Mouse (Mus musculus) mouse embryonic stem cell (cell line): ENCODE measurements at regions not wholly inside any gene's neighbourhood (a gene's known extent, or its start where the extent isn't known, plus 50 kb on each side); places are given as distances from the start of the nearest gene placed in this dataset.

ENCODE experiments used
- in situ Hi-C, 2 experiments: fragments of 300-500 bp; cut with MboI; formaldehyde crosslinking; loops; 1 replicate in 1 of 2; 3 replicates in 1 of 2; pipeline ENCODE4 v1.14.3; 2019 to 2020; ENCODE audit warnings: low sequenced_read_pairs in 2 of 2, low pct_unique_long_range_greater_than_20kb in 1 of 2, mixed read lengths in 1 of 2; ENCODE audit not compliant: unreplicated experiment in 1 of 2

DNA sequence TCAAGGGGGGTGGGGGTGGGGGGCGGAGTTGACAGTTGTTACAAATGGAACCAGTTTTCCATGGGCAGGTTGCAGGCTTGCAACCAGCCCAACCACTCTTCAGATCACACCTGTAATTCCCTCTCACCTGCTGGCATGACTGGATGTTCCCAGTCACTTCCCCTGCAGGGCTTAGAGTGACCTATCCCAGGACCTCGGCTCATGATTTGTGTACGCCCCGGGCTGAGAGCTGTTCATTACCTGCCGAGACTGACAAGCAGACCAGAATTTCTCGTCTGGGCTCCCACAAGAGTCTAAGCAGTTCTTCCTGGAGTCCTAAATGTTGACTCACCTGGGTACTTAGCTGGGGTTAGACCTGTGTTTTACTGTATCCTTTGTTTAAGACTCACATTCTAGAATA lies 183.0 kb downstream of the Zfp36l1 start:
- in situ Hi-C loops, result no loop called here

DNA sequence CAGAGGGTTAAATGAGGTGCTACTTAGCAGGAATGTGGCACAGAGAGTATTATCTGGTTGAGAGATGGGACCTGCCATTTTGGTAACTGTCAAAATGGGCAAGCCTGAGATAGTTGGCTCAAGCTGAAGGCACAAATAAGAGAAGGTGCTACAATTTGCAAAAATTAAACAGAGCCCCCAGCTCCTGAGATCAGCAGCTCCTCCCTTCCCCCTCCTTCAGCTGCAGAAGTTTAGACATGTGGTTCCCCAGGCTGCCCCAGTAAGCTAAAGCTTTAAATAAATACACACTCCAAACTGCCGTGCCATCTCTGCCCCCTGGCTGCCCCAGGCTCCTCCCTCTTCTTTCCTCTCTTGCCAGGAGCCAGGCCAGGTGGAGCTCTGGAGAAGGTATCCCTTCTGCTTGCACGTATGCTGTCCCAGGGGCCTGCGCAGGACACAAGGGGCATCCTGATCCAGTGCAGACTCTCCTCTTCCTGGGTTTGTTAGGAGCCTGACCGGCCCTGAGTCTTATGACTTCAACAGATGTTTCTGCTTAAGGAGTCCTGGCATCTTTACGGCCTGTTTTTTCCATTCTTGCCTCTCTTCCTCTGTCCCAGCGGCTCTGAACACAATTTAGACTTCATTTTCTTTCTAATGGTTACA lies 184.0 kb downstream of the Zfp36l1 start:
- in situ Hi-C loops, result no loop called here

DNA sequence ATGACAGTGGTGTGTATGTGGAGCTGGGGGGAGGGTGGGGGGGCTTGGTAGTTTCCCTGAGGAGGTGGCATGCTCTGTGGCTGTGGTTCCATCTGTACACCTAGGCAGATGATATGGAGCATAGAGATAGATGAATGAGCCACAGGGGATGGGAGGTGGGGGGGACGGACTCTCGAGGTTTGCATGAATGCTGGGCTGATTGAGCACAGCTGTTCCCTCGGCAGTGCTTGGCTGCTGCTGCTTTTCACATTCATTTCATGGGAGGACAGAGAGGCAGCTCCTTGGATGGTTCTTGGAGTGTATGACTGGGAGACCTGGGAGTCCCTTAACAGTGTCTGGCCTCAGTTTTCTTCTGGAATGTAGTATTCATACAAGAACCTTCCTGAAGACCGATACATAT lies 184.5 kb downstream of the Zfp36l1 start:
- in situ Hi-C loops, result no loop called here

DNA sequence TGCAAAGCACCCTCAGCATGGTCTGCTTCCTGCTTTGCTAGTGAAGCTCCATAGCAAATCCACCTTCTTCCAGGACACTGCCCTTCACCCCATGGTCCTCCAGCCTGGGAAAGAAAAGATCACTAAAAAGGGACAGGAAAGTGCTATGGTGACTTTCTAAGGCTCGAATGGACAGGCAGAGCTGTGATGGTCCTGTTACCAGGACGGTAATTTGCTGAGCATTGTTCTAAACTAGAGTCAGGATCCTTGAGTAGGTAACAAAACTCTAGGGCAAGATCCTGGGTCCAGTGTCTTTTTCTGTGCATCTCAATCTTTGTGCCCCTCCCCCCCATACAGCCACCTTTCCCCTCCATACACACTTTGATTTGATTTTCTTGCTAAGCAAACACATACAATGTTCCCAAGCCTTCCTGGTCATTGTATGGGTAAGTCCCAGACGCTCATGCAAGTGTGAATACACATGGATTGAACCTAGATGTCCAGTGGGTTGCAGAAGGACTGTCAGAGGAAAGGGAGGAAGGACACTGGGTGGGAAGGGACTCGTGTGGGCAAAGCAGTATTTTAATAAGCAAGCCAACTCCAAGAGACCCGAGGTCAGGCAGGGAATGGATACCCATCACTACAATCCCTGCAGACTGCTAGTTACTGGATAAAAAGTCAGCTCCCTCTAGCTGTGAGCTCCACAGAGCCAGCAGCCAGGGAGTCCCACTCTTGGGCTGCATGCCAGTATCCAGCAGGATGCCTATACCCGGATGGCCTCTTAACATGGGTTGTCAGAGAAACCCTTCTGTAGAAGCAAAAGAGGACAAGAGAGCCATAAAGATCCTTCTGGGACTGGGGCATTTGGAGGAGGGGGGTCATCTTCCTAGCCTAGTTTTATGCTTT lies 186.9 kb downstream of the Zfp36l1 start:
- in situ Hi-C loops, result no loop called here

DNA sequence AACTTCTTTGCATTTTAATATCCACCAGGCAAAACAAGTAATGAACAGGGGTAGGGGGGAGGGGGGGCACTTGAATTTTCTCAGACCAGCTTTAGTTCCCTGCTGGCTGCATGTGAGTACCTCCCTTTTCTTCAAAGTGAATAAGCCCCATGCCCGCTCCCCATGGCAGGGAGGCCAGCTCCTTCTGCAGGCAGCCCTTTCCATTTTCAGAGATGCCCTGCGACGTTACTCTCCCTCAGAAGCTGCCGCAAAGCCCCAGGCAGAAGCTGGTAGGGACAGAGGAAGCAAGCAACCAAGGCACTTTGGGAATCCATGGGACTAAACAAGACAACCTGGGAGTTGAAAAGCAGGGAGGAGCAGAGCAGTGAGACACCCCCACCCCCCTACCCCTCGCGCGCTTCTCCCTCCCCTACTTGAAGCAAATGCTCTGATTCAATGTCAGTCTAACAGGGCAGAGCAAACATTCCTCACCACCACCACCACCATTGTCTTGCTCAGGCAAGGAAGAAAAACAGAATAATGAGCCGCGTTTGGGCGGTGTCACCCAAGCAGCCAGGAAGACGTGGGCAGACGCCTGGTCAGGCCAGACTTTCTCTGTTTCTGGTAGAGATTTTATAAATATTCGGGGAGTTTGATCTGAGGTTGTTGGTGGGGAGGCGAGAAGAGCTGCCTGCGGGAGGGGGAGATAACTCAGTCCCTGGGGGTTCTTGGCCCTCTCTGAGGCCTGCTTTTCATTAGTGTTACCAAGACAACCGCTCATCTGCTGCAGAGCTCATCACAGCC lies 187.7 kb downstream of the Zfp36l1 start:
- in situ Hi-C loops, result no loop called here

DNA sequence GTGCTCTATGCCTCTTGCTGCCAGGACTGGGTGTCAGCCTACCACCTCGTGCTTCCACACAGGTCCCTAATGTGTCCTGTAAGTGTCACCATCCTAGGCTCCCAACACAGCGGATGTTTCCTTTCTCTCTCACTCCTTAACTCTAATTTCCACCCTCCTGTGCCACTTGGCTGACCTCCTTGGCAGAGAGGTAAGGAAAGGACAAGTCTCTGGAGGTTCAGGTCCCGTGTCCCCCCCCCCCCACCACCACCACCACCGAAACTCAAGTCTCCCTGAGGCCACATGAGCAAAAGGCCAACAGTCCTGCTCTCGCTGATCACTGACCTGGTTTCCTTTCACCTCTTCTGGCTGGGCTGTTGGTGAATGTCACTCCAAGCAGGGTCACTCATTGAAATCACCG lies 189.0 kb downstream of the Zfp36l1 start:
- in situ Hi-C loops, result no loop called here

DNA sequence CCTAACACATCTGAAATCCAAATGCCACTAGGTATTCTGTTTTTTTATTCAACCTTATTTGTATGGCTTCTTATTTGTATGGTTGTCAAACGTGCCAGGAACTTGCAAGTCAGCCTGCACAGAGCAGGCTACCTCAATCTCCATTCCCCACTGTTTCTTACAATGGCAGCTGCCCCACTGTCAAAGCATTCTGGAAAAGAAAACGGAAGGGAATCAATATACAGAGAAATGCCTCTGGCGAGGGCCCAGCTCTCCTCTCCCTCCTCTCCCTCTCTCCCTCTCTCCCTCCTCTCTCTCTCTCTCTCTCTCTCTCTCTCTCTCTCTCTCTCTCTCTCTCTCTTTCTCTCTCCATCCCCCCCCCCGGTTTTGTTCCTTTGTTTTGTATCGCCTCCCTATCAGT lies 191.0 kb downstream of the Zfp36l1 start:
- in situ Hi-C loops, result no loop called here

DNA sequence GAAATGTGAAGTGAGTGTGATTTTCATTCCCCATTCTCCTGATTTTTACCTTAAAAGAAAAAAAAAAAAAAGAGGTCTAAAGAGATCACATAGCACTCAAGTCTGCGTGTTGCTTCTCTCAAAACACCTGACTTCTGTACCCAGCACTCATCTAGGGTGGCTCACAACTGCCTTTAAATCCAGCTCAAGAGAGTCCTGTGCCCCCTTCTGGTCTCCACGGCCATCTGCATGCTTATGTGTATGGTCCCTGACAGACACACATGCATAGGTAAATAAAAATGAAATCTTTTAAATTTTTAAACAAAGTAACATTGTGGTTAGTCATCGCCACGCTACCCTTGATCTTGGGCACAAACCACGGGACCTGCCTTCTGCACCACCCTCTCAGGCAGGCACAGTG lies 193.8 kb downstream of the Zfp36l1 start:
- in situ Hi-C loops, result no loop called here

DNA sequence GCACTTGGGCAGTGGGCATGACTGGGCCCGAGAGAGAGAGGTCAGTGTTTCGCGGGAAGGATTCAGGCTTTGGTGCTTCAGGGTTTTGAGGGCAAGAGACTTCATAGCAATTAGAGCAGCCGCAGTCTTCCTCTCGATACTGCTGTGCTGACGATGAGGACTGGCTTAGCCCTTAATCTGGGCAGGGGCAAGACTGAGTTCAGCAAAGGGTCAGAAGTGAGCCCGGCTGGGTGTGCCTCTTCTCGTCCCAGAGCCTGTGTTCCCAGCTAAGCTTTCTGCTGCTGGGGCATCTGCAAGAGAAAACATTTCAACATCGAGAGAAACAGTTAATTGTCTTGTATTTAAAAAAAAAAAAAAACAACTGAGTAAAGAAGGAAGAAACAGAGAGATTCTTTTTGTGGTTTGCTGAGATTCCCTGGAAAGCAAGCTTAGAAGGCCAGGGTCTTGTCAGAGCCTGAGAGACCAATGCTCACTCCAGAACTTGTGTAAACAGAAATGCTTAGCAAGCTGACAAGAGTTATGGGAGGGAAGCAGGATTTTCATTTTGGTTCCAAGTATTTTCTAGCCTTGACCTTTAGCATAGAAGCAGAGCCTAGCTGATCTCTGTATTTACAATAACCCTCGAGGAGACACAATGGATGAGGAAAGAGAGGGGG lies 195.1 kb downstream of the Zfp36l1 start:
- in situ Hi-C loops, result no loop called here

DNA sequence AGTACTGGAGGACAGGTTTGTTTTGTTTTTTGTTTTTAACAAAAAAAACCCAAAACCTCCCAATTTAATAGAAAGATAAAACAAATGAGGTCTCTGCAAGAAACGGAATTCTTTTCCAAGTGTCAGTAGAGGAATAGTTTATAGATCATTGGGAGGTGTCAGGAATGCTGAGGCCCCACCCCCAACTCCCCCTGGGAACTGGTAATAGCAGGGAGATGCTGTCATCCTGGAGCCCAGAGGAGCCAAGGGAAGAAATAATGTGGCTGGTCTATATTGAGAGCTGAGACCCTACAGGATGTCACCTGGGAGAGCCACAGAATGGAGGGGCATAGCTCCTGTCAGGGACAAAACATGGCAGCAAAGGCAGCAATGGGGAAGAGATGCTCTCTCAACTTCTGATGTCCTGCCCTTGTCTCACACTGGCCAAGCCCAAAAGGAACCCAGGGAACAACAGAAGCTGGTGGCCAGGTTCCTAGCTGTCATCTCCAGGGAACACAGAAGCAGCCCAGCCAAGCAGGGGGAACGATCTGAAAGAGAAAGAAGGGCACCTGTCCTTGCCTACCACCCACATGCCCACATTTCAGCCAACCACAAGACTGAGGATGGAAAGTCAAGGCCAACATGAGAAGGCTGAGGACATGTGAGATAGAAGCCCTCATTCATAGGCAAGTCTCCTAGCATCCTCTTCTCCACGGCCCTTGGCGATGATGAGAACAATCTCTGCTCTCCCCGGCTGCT lies 195.7 kb downstream of the Zfp36l1 start:
- in situ Hi-C loops, result no loop called here

DNA sequence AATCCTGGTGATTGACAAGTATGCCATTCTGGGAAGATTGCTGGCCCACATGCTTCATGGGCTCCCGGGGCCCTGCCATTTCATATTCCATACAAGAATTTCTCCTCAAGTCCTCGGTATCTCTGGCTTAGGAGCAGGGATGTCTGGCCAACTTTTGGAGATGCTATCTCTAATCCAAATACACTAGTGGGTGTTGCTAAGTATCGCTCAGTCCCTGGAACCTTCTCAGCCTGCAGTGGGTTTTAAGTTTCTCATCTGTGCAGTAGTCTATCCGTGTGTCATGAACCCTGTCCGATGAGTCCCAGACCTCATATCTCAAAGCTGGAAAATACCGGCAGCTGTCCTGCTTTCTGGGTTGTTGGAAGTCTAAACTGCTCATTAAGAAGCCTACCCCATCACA lies 198.9 kb downstream of the Zfp36l1 start:
- in situ Hi-C loops, result no loop called here

DNA sequence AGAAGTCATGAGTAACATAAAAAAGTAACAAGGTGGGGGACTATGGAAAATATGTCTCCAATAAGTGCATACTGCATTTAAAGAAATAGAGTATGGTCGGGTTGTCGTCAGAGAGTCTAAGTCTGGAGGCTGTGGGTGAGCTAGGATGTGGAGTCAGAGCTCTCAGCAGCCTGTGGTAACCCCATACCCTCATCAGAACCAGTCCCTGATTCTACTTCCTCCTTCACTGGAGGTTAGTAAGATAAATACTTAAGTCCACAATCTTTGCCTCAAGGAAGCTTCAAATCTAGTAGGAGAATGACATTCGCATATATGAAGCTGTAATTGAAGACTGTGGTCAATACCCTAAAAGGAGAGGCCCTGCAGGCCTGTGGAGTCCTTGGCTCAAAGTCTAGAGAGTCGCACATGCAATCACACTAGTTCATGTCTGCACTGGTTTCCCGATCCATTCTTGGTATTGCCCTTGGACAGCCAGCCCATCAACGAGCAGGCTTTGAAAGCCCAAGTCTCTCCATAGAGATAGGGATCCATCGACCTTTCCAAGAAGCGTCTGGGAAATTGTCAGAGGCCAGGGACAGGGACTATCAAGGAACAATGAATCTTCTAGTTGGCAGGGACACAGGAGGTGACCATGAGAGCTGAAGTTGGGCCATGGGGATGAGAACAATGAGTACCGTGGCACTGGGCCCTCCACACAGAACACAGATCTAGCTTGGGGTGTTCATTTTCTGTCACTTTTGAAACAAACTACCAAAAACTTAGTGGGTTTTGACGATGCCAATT lies 200.3 kb downstream of the Zfp36l1 start:
- in situ Hi-C loops, result no loop called here

DNA sequence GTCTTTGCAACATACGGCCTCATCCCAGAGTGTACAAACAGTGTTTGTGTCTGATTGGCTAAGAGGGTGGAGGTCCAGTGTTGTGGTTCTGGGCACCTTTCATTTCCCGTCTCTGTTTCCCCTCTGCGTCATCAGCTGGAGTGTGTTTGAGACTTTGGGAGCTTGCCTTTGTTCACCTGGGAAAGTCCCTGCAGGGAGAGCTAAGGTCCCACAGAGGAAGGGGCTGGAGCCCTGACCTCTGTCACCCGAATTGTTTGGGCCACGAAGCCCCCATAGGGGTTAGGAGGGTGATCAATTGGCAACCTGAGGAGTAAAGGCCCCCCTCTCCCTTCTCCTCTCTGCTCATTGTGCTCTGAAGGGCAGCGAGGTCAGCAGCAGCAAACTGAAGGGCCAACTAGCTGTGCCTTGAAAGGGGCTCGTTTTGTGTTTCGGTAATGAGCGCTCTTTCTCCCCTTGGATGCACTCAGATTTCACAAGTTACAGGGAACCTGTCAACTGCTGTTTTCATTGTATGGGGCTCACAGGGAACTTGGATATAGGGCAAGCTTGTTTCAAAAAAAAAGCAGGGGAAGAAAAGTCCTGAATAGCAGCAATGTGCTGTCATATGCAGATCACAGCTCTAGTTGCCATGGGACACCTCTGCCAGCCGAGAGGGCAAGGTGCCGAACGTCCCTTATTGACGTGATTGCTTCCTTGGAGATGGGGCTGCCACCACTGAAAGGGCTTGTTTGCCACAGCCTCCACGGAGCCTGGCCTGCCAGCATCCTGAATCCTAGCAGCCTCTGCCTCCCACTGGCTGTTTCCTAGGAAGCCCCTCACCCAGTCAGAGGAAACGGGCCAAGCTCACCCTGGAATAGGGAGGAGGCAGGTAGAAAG lies 201.7 kb downstream of the Zfp36l1 start:
- in situ Hi-C loops, result no loop called here

DNA sequence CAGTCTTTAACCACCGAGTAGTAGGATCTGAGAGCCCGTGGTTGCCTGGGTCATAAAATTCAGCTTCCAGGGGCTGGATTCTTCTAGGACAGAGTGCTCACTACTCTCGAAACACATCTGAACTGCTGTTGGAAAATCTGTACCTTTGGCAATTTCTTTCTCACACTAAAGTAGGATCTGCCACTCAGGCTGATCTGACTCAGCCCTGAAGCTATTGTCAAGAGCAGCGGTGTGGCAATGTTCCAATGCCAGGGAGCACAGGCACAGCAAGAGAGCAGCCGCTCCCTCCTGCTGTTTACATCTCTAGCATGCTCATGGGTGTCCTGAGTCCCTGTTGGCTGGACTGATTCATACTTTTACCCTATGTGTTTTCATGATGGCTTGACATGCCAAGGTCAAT lies 205.2 kb downstream of the Zfp36l1 start:
- in situ Hi-C loops, result no loop called here

DNA sequence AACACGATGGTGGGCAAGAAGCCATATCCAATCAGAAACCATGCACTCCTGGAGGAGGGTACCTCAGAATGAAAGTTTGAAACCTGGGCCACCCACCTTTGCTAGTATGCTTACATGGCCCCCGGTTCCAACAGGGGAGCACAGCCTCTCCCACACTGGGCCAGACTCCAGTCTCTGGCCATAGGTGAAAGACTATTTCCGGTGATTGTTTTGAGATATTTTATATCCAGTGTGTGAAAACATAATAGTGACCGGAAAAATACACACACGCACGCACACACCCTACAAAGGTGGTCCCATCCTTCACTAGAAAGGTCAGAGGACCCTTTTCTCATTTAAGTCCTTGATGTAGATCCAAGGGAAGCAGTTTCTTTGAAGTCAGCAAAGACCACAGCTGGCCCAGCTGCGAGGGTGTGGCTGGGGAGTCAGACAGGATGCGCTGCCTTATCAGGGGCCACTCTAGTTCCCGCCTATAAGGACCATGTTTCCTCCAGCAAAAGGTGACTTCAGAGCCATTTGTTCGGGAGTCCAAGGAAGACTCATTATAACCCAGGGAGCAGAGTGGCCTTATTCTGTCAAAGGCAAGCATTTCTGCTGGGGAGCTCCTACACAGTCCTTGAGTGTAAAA lies 206.0 kb downstream of the Zfp36l1 start:
- in situ Hi-C loops, result no loop called here
